Mouse (Mus musculus): ENCODE measurements around the gene Plpp1. TPM values are rescaled to one million over a fixed set of nuclear protein-coding genes. Genes with fewer than 3 reads are reported as not detected.

The Plpp1 gene
- 46.9 and 51.8 TPM in 2 replicates for polyA plus RNA-seq (2015; fragmentation: Nextera tagmentation; extraction: Ambion mirVana)

GRCm38 (mm10) chr13:112800597-112801380 is at the start of gene Plpp1:
Plpp1 (plus strand) TSS chr13:112800792.
- Histone ChIP-seq H3K4me1 (peaks cover 15% of the 10 kb centered on the region), H3K27ac (peak within 1 kb of the TSS; percentile 91), H3K9me3 (no peaks in the 10 kb centered on the region), H3K27me3 (no peaks in the 10 kb centered on the region), H3K9ac (peak within 1 kb of the TSS; percentile 83), H3K36me3 (peaks cover 7% of the 10 kb centered on the region), H3K4me2 (peak within 1 kb of the TSS; percentile 70), H3K4me3 (peak within 1 kb of the TSS; percentile 65)
- under 1% methylated on average over 83 of the region's 83 CpGs for WGBS
- ATAC-seq (ENCODE audit: insufficient number of reproducible peaks, insufficient read depth, low FRiP score, low TSS enrichment, low read depth): peak; percentile 94

DNA sequence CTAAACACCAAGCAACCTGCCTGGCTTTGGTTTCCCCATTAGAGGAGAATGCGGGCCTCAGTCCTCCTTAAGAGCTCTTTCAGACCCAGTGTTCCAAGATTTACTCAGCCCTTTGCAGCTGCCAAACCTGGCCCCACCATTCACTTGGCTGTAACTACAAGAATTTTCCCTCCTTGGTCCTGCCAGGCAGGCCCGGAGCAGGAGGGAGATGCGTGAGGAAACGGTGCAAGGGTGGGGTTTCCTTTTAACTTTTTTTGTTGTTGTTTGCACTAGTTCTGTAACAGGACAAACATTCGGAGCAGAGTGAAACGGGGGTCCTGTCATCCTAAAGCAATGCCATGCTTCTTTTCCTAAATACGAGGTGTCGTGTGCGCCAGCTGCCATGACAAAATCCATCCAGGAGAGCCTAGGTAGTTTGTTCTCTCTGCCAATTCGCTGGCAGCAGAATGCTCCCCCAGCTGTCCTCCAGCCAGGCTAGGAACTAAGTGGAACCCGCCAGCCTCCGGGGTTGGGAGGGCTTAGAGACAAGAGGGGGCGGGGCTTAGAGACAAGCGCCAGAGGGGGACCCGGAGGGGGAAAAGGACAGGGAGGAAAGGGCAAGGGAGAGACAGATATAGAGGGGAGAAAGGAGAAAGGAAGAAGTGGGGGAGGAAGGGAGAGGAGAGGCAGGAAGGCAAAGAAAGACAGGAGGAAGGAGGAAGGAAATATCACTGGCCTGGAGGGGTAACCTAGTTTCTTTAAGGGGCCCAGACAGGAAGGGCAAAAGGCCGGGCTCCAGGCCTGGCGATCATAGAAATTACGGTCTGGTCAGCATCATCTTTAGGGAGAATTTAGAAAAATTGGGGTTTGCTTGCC is 48.9 kb upstream of the Plpp1 start:
- H3K4me1 ChIP-seq: peaks cover 32% of the 10 kb centered on the region
- 29% methylated on average over 18 of the region's 18 CpGs for WGBS
- no peaks in the 10 kb centered on the region for H3K36me3 ChIP-seq
- H3K9me3 ChIP-seq: no peaks in the 10 kb centered on the region
- no peak for ATAC-seq (ENCODE audit: insufficient number of reproducible peaks, insufficient read depth, low FRiP score, low TSS enrichment, low read depth)
- H3K27ac ChIP-seq: peak overlapping the region; percentile 65
- peak overlapping the region; percentile 29 for H3K4me2 ChIP-seq
- H3K4me3 ChIP-seq: no peak overlapping the region
- H3K9ac ChIP-seq: 0 out of 2 replicates have a peak overlapping the region, but pooled peaks have one; percentile 0
- no peaks in the 10 kb centered on the region for H3K27me3 ChIP-seq

DNA sequence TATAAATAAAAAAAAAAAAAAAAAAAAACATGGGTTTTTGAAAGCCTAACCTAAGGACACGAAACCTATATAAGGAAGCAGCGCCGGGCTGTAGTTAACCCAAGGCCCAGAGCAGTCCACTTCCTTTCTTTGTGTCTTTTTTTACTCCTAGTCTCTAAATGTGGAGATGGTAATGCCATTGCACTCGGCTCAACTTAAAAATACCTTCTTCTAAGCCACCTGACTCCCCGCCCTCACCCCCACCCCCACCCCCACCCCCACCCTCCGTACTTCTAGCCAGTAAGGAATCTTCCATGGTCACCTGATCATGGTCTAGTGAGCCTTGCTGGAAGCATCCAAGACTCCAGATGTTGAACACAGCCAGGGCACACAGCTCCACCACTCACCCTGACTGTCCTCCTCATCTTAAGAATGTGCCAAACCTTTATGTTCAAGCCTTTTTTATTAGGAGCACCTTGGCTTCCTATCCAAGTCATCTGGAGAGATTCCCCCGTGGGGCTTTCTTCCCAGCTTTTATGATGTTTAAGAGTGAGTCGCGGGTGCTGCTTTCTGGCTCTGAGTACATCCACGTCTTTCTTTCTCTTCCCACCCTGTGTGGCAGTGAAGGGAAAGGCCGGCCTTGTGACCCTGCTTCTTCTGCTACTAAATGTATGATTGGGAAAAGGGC is 48.1 kb upstream of the Plpp1 start:
- Histone ChIP-seq H3K4me2 (no peak overlapping the region), H3K27ac (peak overlapping the region; percentile 24; the same call in 1 of the 2 replicates), H3K4me3 (no peak overlapping the region), H3K27me3 (no peaks in the 10 kb centered on the region), H3K9me3 (no peaks in the 10 kb centered on the region), H3K4me1 (peaks cover 32% of the 10 kb centered on the region), H3K9ac (no peak overlapping the region), H3K36me3 (no peaks in the 10 kb centered on the region)
- ATAC-seq (ENCODE audit: insufficient number of reproducible peaks, insufficient read depth, low FRiP score, low TSS enrichment, low read depth): no peak
- WGBS: 68% methylated on average over 11 of the region's 11 CpGs

GRCm38 (mm10) chr13:112753522-112753921 is 47.1 kb upstream of the Plpp1 start:
- peak overlapping the region; percentile 13; the same call in 1 of the 2 replicates for H3K27ac ChIP-seq
- H3K9ac ChIP-seq: no peak overlapping the region
- H3K27me3 ChIP-seq: no peaks in the 10 kb centered on the region
- WGBS: 76% methylated on average over 9 of the region's 9 CpGs
- no peak overlapping the region for H3K4me2 ChIP-seq
- peaks cover 39% of the 10 kb centered on the region for H3K4me1 ChIP-seq
- no peak for ATAC-seq (ENCODE audit: insufficient number of reproducible peaks, insufficient read depth, low FRiP score, low TSS enrichment, low read depth)
- H3K4me3 ChIP-seq: no peak overlapping the region
- H3K9me3 ChIP-seq: no peaks in the 10 kb centered on the region
- no peaks in the 10 kb centered on the region for H3K36me3 ChIP-seq

DNA sequence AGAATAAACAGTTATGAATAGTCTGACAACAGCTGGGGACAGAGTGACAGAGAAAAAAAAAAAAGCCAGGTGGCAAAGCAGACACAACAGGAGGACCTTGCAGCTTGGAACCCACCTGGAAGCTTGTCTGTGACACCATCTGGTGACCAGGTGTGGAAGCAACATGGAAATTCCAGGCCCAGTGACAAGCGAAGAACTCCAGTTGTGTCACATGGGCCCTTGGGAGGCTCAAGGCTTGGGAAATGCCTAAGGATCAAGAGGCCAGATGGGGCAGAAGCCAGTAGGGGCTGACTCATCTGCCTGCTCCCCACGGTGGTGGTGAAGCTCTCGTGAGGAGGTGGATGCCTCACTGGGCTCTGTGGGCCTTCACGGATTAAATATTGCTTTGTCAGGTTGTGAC is 45.7 kb upstream of the Plpp1 start:
- H3K27me3 ChIP-seq: no peaks in the 10 kb centered on the region
- ATAC-seq (ENCODE audit: insufficient number of reproducible peaks, insufficient read depth, low FRiP score, low TSS enrichment, low read depth): no peak
- H3K9me3 ChIP-seq: no peaks in the 10 kb centered on the region
- 28% methylated on average over 4 of the region's 4 CpGs for WGBS
- peak overlapping the region; percentile 52; the same call in 1 of the 2 replicates for H3K27ac ChIP-seq
- H3K4me3 ChIP-seq: no peak overlapping the region
- H3K36me3 ChIP-seq: no peaks in the 10 kb centered on the region
- no peak overlapping the region for H3K9ac ChIP-seq
- H3K4me2 ChIP-seq: no peak overlapping the region
- H3K4me1 ChIP-seq: peaks cover 50% of the 10 kb centered on the region

DNA sequence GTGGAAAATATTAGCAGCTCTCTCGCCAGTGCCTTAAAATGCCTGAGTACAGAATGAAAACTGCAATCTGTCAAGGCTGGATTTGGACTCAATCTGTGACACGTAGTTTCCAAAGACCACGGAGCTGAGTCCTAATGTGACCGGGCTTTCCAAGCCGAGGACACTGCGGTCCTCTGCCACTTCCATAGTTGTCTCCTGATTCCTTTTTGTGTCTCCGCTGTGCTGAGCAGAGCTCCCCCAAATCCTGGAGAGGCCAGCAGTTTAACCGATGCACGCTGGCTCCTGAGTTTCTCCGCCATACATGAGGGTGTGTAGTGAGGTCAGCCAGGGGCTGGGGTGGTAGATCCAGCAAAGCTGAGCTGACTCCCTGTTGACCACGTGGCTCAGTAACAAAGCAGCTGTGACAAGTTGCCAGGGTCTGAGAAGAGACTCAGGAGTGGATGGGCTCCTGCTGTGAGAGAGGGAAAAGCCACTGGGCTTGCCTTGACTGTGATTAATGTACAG is 45.0 kb upstream of the Plpp1 start:
- Histone ChIP-seq H3K4me1 (peaks cover 57% of the 10 kb centered on the region), H3K36me3 (no peaks in the 10 kb centered on the region), H3K9me3 (no peaks in the 10 kb centered on the region), H3K4me3 (no peak overlapping the region), H3K27me3 (no peaks in the 10 kb centered on the region), H3K9ac (no peak overlapping the region), H3K27ac (0 out of 2 replicates have a peak overlapping the region, but pooled peaks have one; percentile 41), H3K4me2 (no peak overlapping the region)
- ATAC-seq (ENCODE audit: insufficient number of reproducible peaks, insufficient read depth, low FRiP score, low TSS enrichment, low read depth): no peak
- whole genome bisulfite sequencing: 52% methylated on average over 11 of the region's 11 CpGs

DNA sequence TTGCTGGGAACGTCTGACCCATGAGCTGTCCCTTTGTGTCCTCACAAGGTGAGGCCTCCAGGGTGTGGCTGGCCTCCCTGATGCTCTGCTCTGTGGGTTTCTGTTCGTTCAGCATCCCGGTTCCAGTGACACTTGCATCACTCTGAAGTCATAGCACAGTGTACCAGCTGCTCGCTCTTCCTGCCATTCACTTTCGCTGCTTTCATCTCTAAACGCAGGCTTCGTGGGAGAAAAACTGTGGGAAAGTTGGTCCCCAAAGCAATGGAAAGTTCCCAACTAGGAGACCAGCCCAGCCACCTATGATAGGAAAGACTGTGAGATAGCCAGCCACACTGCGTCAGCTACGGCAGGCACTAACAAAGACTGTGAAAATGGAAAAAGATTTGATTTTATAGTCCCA is 43.2 kb upstream of the Plpp1 start:
- 88% methylated on average over 9 of the region's 9 CpGs for WGBS
- Histone ChIP-seq H3K27me3 (no peaks in the 10 kb centered on the region), H3K4me2 (no peak overlapping the region), H3K9me3 (no peaks in the 10 kb centered on the region), H3K9ac (no peak overlapping the region), H3K27ac (no peak overlapping the region), H3K36me3 (no peaks in the 10 kb centered on the region), H3K4me3 (no peak overlapping the region), H3K4me1 (peaks cover 45% of the 10 kb centered on the region)
- ATAC-seq (ENCODE audit: insufficient number of reproducible peaks, insufficient read depth, low FRiP score, low TSS enrichment, low read depth): no peak

GRCm38 (mm10) chr13:112758546-112759090 is 42.0 kb upstream of the Plpp1 start:
- no peak for ATAC-seq (ENCODE audit: insufficient number of reproducible peaks, insufficient read depth, low FRiP score, low TSS enrichment, low read depth)
- Histone ChIP-seq H3K9ac (no peak overlapping the region), H3K4me3 (no peak overlapping the region), H3K27me3 (no peaks in the 10 kb centered on the region), H3K4me1 (peaks cover 48% of the 10 kb centered on the region), H3K9me3 (no peaks in the 10 kb centered on the region), H3K36me3 (no peaks in the 10 kb centered on the region), H3K27ac (no peak overlapping the region), H3K4me2 (no peak overlapping the region)
- 61% methylated on average over 6 of the region's 6 CpGs for WGBS

- Histone ChIP-seq H3K27ac (peak overlapping the region; percentile 33; the same call in 1 of the 2 replicates), H3K9me3 (no peaks in the 10 kb centered on the region), H3K27me3 (no peaks in the 10 kb centered on the region), H3K4me2 (no peak overlapping the region), H3K9ac (no peak overlapping the region), H3K4me1 (peaks cover 48% of the 10 kb centered on the region), H3K4me3 (no peak overlapping the region), H3K36me3 (no peaks in the 10 kb centered on the region)
- ATAC-seq (ENCODE audit: insufficient number of reproducible peaks, insufficient read depth, low FRiP score, low TSS enrichment, low read depth): no peak
- 76% methylated on average over 9 of the region's 9 CpGs for WGBS
These were observed 41.2 kb upstream of the Plpp1 start for GRCm38 (mm10) chr13:112759364-112759763.

GRCm38 (mm10) chr13:112759777-112760537 is 40.6 kb upstream of the Plpp1 start:
- no peak for ATAC-seq (ENCODE audit: insufficient number of reproducible peaks, insufficient read depth, low FRiP score, low TSS enrichment, low read depth)

More at GRCm38 (mm10) chr13:112759777-112760537, 40.6 kb upstream of the Plpp1 start:
- H3K4me1 ChIP-seq: peaks cover 45% of the 10 kb centered on the region
- H3K27me3 ChIP-seq: no peaks in the 10 kb centered on the region
- H3K36me3 ChIP-seq: no peaks in the 10 kb centered on the region
- H3K9ac ChIP-seq: no peak overlapping the region
- H3K9me3 ChIP-seq: no peaks in the 10 kb centered on the region
- H3K4me3 ChIP-seq: no peak overlapping the region
- no peak overlapping the region for H3K4me2 ChIP-seq
- WGBS: 60% methylated on average over 15 of the region's 15 CpGs
- H3K27ac ChIP-seq: peak overlapping the region; percentile 33; the same call in 1 of the 2 replicates

Measured in embryonic facial prominence, embryonic 13.5 days (tissue).